Mouse (Mus musculus): ENCODE data around the gene Phf8.
"Not testable (repeated sequence)": the region's sequence is repeated elsewhere in the genome, so short reads cannot be mapped to it uniquely, and the experiment has no call there.

Phf8 gene

GRCm38 (mm10) chrX:151520458-151521322 is at the start of gene Phf8:
Phf8 (plus strand) TSS chrX:151520672.
- DNase-seq (ENCODE audit: low spot score in 2 of 2): peak; percentile 74 to 87

- no peak for DNase-seq (ENCODE audit: low spot score in 2 of 2)
Observed at GRCm38 (mm10) chrX:151488128-151488527, 32.3 kb upstream of the Phf8 start.

GRCm38 (mm10) chrX:151493269-151493668 is 27.2 kb upstream of the Phf8 start:
- not testable (repeated sequence) for DNase-seq (ENCODE audit: low spot score in 2 of 2)

- DNase-seq (ENCODE audit: low spot score in 2 of 2): no peak
Observed at GRCm38 (mm10) chrX:151496596-151496995, 23.9 kb upstream of the Phf8 start.

GRCm38 (mm10) chrX:151508536-151508935 is 11.9 kb upstream of the Phf8 start:
- no peak for DNase-seq (ENCODE audit: low spot score in 2 of 2)

GRCm38 (mm10) chrX:151509906-151510305 is 10.6 kb upstream of the Phf8 start:
- DNase-seq (ENCODE audit: low spot score in 2 of 2): no peak

- DNase-seq (ENCODE audit: low spot score in 2 of 2): no peak
Observed at GRCm38 (mm10) chrX:151513066-151513465, 7.4 kb upstream of the Phf8 start.

- DNase-seq (ENCODE audit: low spot score in 2 of 2): no peak
Observed at GRCm38 (mm10) chrX:151513694-151514093, 6.8 kb upstream of the Phf8 start.

- DNase-seq (ENCODE audit: low spot score in 2 of 2): no peak
Observed at GRCm38 (mm10) chrX:151518181-151518580, 2.3 kb upstream of the Phf8 start.

GRCm38 (mm10) chrX:151520127-151520457 is 380 bp upstream of the Phf8 start:
- no peak for DNase-seq (ENCODE audit: low spot score in 2 of 2)

GRCm38 (mm10) chrX:151521786-151522522 is 1.5 kb downstream of the Phf8 start:
- DNase-seq (ENCODE audit: low spot score in 2 of 2): no peak

GRCm38 (mm10) chrX:151553356-151553755 is 32.9 kb downstream of the Phf8 start:
- DNase-seq (ENCODE audit: low spot score in 2 of 2): no peak

- no peak for DNase-seq (ENCODE audit: low spot score in 2 of 2)
Observed at GRCm38 (mm10) chrX:151575166-151575565, 54.7 kb downstream of the Phf8 start.

GRCm38 (mm10) chrX:151643386-151643785 is 122.9 kb downstream of the Phf8 start:
- DNase-seq (ENCODE audit: low spot score in 2 of 2): no peak

GRCm38 (mm10) chrX:151653744-151654143 is 133.3 kb downstream of the Phf8 start:
- DNase-seq (ENCODE audit: low spot score in 2 of 2): no peak

GRCm38 (mm10) chrX:151674492-151675171 is 154.2 kb downstream of the Phf8 start:
- no peak for DNase-seq (ENCODE audit: low spot score in 2 of 2)
